Mouse (Mus musculus) B cell, adult 67 days (primary cell): ENCODE data around the gene Ociad2. TPM values are rescaled to one million over a fixed set of nuclear protein-coding genes. Genes with fewer than 3 reads are reported as not detected.

Source experiments
- total RNA-seq, 2 experiments: library from RNA; stranded (reverse); gene quantifications; 4 replicates each; pipeline ENCODE4 v1.2.4; 2023

The Ociad2 gene
- not detected for total RNA-seq

DNA sequence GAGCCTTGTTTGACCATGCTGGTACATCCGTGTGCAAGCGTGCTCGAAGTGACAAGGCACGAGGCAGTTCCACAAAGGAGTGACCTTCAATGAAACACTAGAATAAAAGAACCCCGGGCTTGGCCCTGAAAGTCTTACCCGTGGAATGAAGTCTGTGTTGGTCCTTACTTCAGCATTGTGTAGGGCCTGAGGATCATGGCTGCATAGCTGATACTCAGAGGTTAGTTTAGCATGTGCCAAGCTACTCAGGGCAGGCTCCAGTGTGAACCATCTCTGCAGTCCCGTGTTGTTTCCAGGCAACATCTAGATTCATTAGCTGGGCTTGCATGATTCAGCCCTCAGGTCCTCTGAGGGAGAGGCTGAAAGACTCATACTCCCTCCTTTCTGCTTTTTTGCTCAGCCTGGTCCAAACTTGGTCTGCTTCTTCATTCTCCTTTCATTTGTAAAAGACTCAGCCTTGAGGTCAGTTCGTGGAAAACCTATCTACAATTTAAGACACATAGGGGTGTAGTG lies at the start of gene Ociad2:
TSS of gene Ociad2 (minus strand) at position 306 of the 513 bp plus-strand sequence.

DNA sequence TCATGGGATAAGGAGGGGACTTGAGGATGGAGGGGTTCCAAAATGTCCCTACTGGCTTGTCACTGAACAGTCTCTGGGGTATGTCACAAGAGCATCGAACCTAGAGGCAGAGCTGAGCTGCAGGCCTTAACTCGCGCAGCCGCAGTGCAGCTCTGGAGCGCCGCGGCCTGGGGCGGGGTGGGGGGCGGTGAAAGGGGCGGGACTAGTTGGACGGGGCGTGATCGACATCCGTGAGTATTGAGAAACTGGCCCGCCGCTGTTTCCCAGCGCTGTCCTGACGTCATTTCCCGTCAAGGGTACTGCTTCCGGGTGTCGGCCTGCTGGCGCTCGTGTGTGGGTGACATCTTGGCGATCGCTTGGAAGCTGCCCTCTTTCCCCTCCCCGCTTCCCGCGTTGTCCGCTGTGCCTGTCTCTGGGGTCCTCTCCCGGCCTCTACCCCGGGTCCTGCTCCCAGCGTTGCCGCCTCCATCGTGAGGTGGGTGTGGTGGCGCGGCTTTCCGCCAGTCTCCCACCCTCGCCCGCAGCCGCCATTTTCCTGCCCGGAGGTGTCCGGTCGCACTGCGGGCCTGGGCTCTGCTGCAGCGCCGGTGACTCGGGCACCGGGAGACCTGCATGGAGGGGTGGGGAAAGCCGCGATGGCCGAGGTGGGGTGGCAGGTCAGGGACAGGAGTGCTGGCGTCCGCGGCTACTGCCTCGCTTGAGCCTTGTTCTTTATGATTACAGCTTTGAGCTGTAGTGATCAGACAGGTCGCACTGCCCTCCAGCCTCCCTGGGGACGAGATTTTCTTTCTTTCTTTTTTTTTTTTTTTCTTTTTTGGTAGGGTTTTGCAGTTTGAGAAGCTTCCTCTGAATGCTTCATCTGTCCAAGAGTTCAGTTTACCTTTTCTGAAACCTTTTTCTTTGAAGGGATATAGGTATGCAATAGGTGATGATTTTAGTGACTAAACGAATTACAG lies 48.0 kb downstream of the Ociad2 start, which contains the start of gene Ociad1:
TSS of gene Ociad1 (plus strand) at position 283 of the 956 bp plus-strand sequence.

Other genes with a start within 250 kb of the Ociad2 start
- 100 to 1,000 TPM; 192 to 239 TPM for gene Fryl, start 84.4 kb downstream of the Ociad2 start, total RNA-seq
- 100 to 1,000 TPM; 166 to 179 TPM for gene Ociad1, start 48.2 kb downstream of the Ociad2 start, total RNA-seq
- not detected for gene Cwh43, start 65.0 kb upstream of the Ociad2 start, total RNA-seq
- gene Dcun1d4, start 140.0 kb upstream of the Ociad2 start, total RNA-seq, result 10 to 100 TPM; 12.6 TPM